Mouse (Mus musculus): Measurements from ENCODE around the gene Srrm3. TPM values are rescaled to one million over a fixed set of nuclear protein-coding genes. Genes with fewer than 3 reads are reported as not detected.

Srrm3 gene
- total RNA-seq (2023): not detected

GRCm38 (mm10) chr5:135806555-135807262 is at the start of gene Srrm3:
Srrm3 (plus strand) TSS chr5:135806890.

GRCm38 (mm10) chr5:135777796-135778470 is 28.8 kb upstream of the Srrm3 start, which contains the start of gene Styxl1:
Styxl1 (minus strand) TSS chr5:135778385.

GRCm38 (mm10) chr5:135778471-135779445 is 27.9 kb upstream of the Srrm3 start, which contains the start of gene Mdh2:
Mdh2 (plus strand) TSS chr5:135778480.

GRCm38 (mm10) chr5:135887675-135888102 is 81.0 kb downstream of the Srrm3 start, which contains the start of gene Hspb1:
Hspb1 (plus strand) TSS chr5:135887919.

Other genes with a start within 250 kb of the Srrm3 start
- gene Ccl26, start 243.3 kb upstream of the Srrm3 start, total RNA-seq (2023): not detected
- gene Ccl24, start 233.8 kb upstream of the Srrm3 start, total RNA-seq (2023): 0.44 TPM
- 33.1 TPM for gene Rhbdd2, start 174.3 kb upstream of the Srrm3 start, total RNA-seq (2023)
- gene Por, start 136.9 kb upstream of the Srrm3 start, total RNA-seq (2023): 69.1 TPM
- gene Tmem120a, start 62.4 kb upstream of the Srrm3 start, total RNA-seq (2023): 12.9 TPM
- not detected for gene Styxl1, start 28.5 kb upstream of the Srrm3 start, total RNA-seq (2023)
- 178 TPM for gene Mdh2, start 28.4 kb upstream of the Srrm3 start, total RNA-seq (2023)
- gene Hspb1, start 81.0 kb downstream of the Srrm3 start, total RNA-seq (2023): 6.5 TPM
- 64.6 TPM for gene Ywhag, start 127.7 kb downstream of the Srrm3 start, total RNA-seq (2023)
- not detected for gene Ssc4d, start 167.6 kb downstream of the Srrm3 start, total RNA-seq (2023)
- not detected for gene Zp3, start 173.2 kb downstream of the Srrm3 start, total RNA-seq (2023)
- gene Dtx2, start 187.9 kb downstream of the Srrm3 start, total RNA-seq (2023): 31.4 TPM
- gene Upk3b, start 231.6 kb downstream of the Srrm3 start, total RNA-seq (2023): 4.7 TPM
- gene Upk3bl, start 247.6 kb downstream of the Srrm3 start, total RNA-seq (2023): not detected